Mouse (Mus musculus): ENCODE results near the gene Kif2b.

Gene Kif2b

GRCm38 (mm10) chr11:91577317-91577716 lies at the start of gene Kif2b:
TSS of gene Kif2b (minus strand) at chr11:91577558.
- no peak for DNase-seq (ENCODE audit: low read depth, low spot score)

GRCm38 (mm10) chr11:91593088-91593487 lies 15.7 kb upstream of the Kif2b start:
- DNase-seq (ENCODE audit: low read depth, low spot score) = no peak

- no peak for DNase-seq (ENCODE audit: low read depth, low spot score)
These were observed 502 bp downstream of the Kif2b start for GRCm38 (mm10) chr11:91576856-91577255.

DNA sequence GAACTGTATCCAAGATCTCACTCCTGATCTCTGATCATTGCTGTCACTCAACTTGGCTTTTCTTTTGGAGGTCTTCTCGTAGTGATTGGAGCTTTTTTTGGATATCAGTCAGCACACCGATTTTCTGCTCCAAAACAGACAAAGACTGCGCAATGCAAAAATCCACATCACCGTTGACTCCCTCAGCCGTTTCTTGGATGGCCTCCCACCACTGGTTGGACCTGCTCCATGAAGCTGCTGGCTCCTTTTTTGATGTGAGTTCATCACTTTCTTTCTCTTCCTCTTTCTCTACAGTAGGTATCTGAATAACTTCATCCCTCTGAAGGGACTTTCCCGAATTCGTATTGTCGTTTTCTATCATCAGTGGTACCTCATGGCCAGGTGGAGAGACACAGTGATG lies 2.0 kb downstream of the Kif2b start:
- DNase-seq (ENCODE audit: low read depth, low spot score) = no peak

- DNase-seq (ENCODE audit: low read depth, low spot score) = no peak
These were observed 2.9 kb downstream of the Kif2b start for GRCm38 (mm10) chr11:91574477-91574876.

GRCm38 (mm10) chr11:91530737-91531136 lies 46.6 kb downstream of the Kif2b start:
- DNase-seq (ENCODE audit: low read depth, low spot score) = no peak

Measured in A20 (cell line).